Mouse (Mus musculus) hindbrain, embryonic 15.5 days (tissue): ENCODE results near the gene Ift20. TPM values are rescaled to one million over a fixed set of nuclear protein-coding genes. Genes with fewer than 3 reads are reported as not detected.
A peak's percentile ranks its signal among the peaks of the same experiment; 100 is the strongest.

Experiments used
- ATAC-seq: fragments of 200-750 bp; cut with Nextera tagmentation; 2 replicates; pipeline ENCODE4 v1.8.0; 2017; ENCODE audit warnings: low read depth, moderate number of reproducible peaks, moderate TSS enrichment; ENCODE audit not compliant: low FRiP score
- H3K27ac ChIP-seq: fragments of 300-500 bp; sonication (generic); replicated peaks from 2 replicates; pipeline ENCODE4 v1.5.1; 2015; ENCODE audit warnings: mild to moderate bottlenecking, inconsistent platforms
- H3K27me3 ChIP-seq: fragments of 300-500 bp; sonication (generic); 2 replicates; pipeline ENCODE4 v1.6.1; 2015; ENCODE audit warnings: control low read depth, inconsistent platforms
- H3K36me3 ChIP-seq: fragments of 300-500 bp; sonication (generic); 2 replicates; pipeline ENCODE4 v1.6.1; 2015; ENCODE audit warnings: control low read depth, inconsistent platforms
- H3K4me1 ChIP-seq: fragments of 300-500 bp; sonication (generic); replicated peaks from 2 replicates; pipeline ENCODE4 v1.6.1; 2015; ENCODE audit warnings: control low read depth, inconsistent platforms
- H3K4me2 ChIP-seq: fragments of 300-500 bp; sonication (generic); 2 replicates; pipeline ENCODE4 v1.6.1; 2015; ENCODE audit warnings: moderate library complexity, mild to moderate bottlenecking, inconsistent platforms
- H3K4me3 ChIP-seq: fragments of 300-500 bp; sonication (generic); 2 replicates; pipeline ENCODE4 v1.5.1; 2015; ENCODE audit warnings: mild to moderate bottlenecking, inconsistent platforms
- H3K9ac ChIP-seq: fragments of 300-500 bp; sonication (generic); 2 replicates; pipeline ENCODE4 v1.6.1; 2015; ENCODE audit warnings: inconsistent platforms
- H3K9me3 ChIP-seq: fragments of 300-500 bp; sonication (generic); 2 replicates; pipeline ENCODE4 v1.6.1; 2016; ENCODE audit warnings: control low read depth, inconsistent platforms
- WGBS: fragments of 180-500 bp; shearing (Covaris S2); methylation state at CpG from one replicate; pipeline ENCODE4 v1.1.7; 2015; 5-methylcytosine and 5-hydroxymethylcytosine counted together
- polyA plus RNA-seq: library from polyadenylated mRNA; unstranded; fragments of >200 nt; fragmentation: Nextera tagmentation; extraction: Ambion mirVana; gene quantifications from 2 replicates; pipeline ENCODE4 v1.2.1, GENCODE M21; 2015

The Ift20 gene
- polyA plus RNA-seq, 1 experiment from 2014 or later, result 121 TPM

- WGBS, result 19% methylated on average over 5 of the region's 5 CpGs
- Histone ChIP-seq H3K27me3 (no peaks in the 10 kb centered on the region), H3K9me3 (no peaks in the 10 kb centered on the region), H3K27ac (no peak overlapping the region), H3K4me3 (peak overlapping the region; percentile 78), H3K36me3 (peaks cover 4% of the 10 kb centered on the region; the same call in 1 of the 2 replicates), H3K4me2 (peak overlapping the region; percentile 87), H3K9ac (peak overlapping the region; percentile 60; the same call in 1 of the 2 replicates), H3K4me1 (peaks cover 22% of the 10 kb centered on the region)
- ATAC-seq, result no peak
Observed at GRCm38 (mm10) chr11:78549491-78549987, 13.4 kb downstream of the Ift20 start.

GRCm38 (mm10) chr11:78550168-78551058 is 14.3 kb downstream of the Ift20 start, which contains the start of gene Tmem97:
Gene Tmem97 (minus strand): TSS chr11:78550777.
- Histone ChIP-seq H3K27me3 (no peaks in the 10 kb centered on the region), H3K4me3 (peak within 1 kb of the TSS; percentile 78), H3K4me2 (peak within 1 kb of the TSS; percentile 87), H3K27ac (peak within 1 kb of the TSS; percentile 89), H3K36me3 (0 out of 2 replicates have a peak, but pooled peaks cover 4% of the 10 kb centered on the region), H3K9me3 (no peaks in the 10 kb centered on the region), H3K4me1 (peaks cover 22% of the 10 kb centered on the region), H3K9ac (peak within 1 kb of the TSS; percentile 60)
- ATAC-seq, result peak; percentile 100
- under 1% methylated on average over 60 of the region's 60 CpGs for WGBS

DNA sequence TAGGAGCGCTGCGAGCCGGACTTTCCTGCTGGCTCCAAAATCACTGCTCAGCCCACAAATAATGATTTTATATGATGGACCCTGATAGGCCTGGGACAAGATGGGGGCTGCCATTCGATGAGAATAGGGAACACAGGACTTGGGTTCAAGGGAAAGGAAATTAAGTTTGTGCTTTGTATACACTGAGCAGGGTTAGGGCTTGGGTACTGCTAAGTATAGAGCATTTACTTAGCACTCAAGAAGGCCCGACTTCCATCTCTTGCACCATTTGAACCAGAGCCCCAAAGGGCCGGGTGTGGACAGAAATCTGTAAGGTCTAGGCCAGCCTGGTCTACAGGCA is 14.9 kb downstream of the Ift20 start:
- H3K27me3 ChIP-seq, result no peaks in the 10 kb centered on the region
- H3K9ac ChIP-seq, result 0 out of 2 replicates have a peak overlapping the region, but pooled peaks have one; percentile 40
- 38% methylated on average over 6 of the region's 6 CpGs for WGBS
- ATAC-seq, result peak; percentile 49
- H3K36me3 ChIP-seq, result no peaks in the 10 kb centered on the region
- H3K4me3 ChIP-seq, result peak overlapping the region; percentile 78
- no peaks in the 10 kb centered on the region for H3K9me3 ChIP-seq
- peak overlapping the region; percentile 89 for H3K27ac ChIP-seq
- H3K4me1 ChIP-seq, result peaks cover 22% of the 10 kb centered on the region
- H3K4me2 ChIP-seq, result peak overlapping the region; percentile 87

DNA sequence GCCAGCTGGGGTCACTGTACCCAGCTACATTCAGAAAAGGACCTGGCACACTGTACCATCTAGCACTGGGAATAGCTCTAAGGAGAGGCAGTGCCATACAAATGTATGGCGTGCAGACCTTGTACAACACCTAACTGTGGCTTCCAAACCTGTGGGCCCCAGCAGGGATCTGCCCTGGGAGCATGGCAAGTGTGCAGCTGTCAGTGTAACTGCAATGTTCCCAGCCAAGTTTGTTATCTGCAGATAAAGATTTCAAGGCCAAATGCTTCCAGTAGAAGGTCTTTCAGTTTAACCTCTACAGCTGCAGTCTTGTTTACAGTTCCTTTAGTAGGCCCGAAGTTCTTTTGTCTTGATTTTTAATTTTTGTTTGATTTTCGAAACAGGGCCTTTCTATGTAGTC is 19.5 kb downstream of the Ift20 start:
- no peak for ATAC-seq
- Histone ChIP-seq H3K27me3 (no peaks in the 10 kb centered on the region), H3K4me2 (no peak overlapping the region), H3K36me3 (no peaks in the 10 kb centered on the region), H3K4me3 (no peak overlapping the region), H3K9ac (no peak overlapping the region), H3K27ac (no peak overlapping the region), H3K4me1 (0 out of 2 replicates have a peak, but pooled peaks cover 5% of the 10 kb centered on the region), H3K9me3 (no peaks in the 10 kb centered on the region)
- 83% methylated on average over 3 of the region's 3 CpGs for WGBS

DNA sequence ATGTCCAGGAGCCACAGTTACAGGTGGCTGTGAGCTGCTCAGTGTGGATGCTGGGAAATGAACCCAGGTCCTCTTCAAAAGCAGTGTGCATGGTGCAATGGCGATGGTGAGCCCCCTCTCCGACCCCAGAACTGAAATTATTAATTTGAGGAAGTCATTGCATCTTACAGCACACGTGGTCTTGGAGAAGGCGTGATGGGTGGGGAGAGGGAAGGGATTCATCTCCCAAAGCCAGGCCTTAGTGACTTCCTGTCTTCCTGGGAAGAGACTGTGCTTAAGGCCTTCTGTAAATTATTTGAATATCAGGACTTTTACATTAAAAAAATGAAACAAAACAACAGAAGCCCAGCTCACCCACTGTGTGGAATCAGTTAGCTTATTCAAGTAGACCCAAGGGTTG is 19.9 kb downstream of the Ift20 start:
- Histone ChIP-seq H3K9me3 (no peaks in the 10 kb centered on the region), H3K4me3 (no peak overlapping the region), H3K36me3 (no peaks in the 10 kb centered on the region), H3K9ac (no peak overlapping the region), H3K27ac (no peak overlapping the region), H3K4me2 (no peak overlapping the region), H3K4me1 (0 out of 2 replicates have a peak, but pooled peaks cover 2% of the 10 kb centered on the region), H3K27me3 (no peaks in the 10 kb centered on the region)
- WGBS, result 82% methylated on average over 4 of the region's 4 CpGs
- ATAC-seq, result no peak

- Histone ChIP-seq H3K36me3 (no peaks in the 10 kb centered on the region), H3K9ac (no peak overlapping the region), H3K27me3 (no peaks in the 10 kb centered on the region), H3K4me1 (no peaks in the 10 kb centered on the region), H3K4me3 (no peak overlapping the region), H3K9me3 (no peaks in the 10 kb centered on the region), H3K4me2 (no peak overlapping the region), H3K27ac (no peak overlapping the region)
- WGBS, result 64% methylated on average over 8 of the region's 8 CpGs
- no peak for ATAC-seq
Observed at GRCm38 (mm10) chr11:78557241-78557640, 21.1 kb downstream of the Ift20 start.

DNA sequence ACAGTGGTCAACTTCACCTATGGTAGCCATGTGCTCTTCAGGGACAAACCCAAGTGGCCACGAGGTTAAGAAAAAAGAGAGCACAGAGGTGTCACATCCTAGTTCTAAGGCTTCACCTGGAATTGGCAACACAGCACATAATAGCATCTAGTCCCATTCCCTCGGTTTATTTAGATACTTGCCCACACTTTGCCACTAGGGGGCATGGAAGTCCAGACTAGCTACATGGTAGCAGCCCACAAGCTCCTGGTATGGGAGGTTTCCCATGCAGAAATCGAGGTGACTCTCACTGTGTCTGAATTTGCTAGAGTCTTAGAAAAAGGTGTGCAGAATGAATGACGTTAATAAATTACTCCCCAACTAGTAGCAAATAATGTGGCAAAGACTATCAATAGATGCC is 24.3 kb downstream of the Ift20 start:
- Histone ChIP-seq H3K36me3 (no peaks in the 10 kb centered on the region), H3K27me3 (no peaks in the 10 kb centered on the region), H3K9me3 (no peaks in the 10 kb centered on the region), H3K4me2 (no peak overlapping the region), H3K9ac (no peak overlapping the region), H3K27ac (no peak overlapping the region), H3K4me3 (no peak overlapping the region), H3K4me1 (no peaks in the 10 kb centered on the region)
- ATAC-seq, result peak; percentile 77
- 16% methylated on average over 4 of the region's 4 CpGs for WGBS

DNA sequence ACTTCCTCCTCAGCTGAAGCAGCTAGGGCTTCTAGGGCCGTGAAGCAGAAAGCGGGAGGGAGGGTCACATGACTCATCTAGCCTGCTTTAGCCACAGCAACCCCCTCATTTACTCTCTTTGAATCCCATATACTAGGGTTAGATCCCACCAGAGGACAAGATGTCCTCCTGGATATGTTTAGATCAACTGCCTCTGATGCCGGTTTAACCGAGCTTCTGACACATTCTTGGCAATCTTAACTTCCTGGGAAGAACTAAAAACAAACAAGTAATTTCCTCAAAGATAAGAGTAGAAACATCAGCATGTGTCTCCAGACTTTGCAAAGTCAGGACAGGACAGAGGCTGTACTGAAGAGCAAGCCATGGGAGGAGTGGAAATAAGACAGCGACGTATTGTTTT is 30.6 kb downstream of the Ift20 start:
- H3K36me3 ChIP-seq, result peaks cover 17% of the 10 kb centered on the region; the same call in 1 of the 2 replicates
- H3K9ac ChIP-seq, result no peak overlapping the region
- H3K27ac ChIP-seq, result no peak overlapping the region
- no peak overlapping the region for H3K4me2 ChIP-seq
- no peak for ATAC-seq
- no peaks in the 10 kb centered on the region for H3K4me1 ChIP-seq
- no peaks in the 10 kb centered on the region for H3K9me3 ChIP-seq
- H3K4me3 ChIP-seq, result no peak overlapping the region
- no peaks in the 10 kb centered on the region for H3K27me3 ChIP-seq
- 82% methylated on average over 6 of the region's 6 CpGs for WGBS

DNA sequence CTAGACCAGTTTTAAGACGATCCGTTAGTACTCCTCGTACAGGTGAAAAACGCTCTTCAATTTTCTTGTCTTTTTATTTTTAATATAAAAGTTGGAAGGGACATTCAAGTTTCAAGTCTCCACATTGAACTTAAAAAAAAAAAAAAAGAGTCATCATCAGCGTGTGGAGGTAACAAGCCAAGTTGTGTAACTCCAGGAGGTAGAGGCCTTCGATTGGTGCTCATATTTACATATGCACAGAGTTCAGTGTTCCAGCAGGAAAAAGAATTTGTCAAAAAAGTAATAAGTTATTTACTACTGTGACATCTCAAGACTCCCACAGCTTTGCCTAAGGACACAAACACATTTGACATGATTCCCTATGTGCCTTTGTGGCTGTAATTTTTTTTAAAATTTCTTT is 31.5 kb downstream of the Ift20 start:
- no peaks in the 10 kb centered on the region for H3K4me1 ChIP-seq
- 94% methylated on average over 6 of the region's 6 CpGs for WGBS
- H3K4me2 ChIP-seq, result no peak overlapping the region
- no peak for ATAC-seq
- peaks cover 25% of the 10 kb centered on the region for H3K36me3 ChIP-seq
- no peaks in the 10 kb centered on the region for H3K9me3 ChIP-seq
- H3K27me3 ChIP-seq, result no peaks in the 10 kb centered on the region
- H3K27ac ChIP-seq, result no peak overlapping the region
- H3K9ac ChIP-seq, result no peak overlapping the region
- H3K4me3 ChIP-seq, result no peak overlapping the region

DNA sequence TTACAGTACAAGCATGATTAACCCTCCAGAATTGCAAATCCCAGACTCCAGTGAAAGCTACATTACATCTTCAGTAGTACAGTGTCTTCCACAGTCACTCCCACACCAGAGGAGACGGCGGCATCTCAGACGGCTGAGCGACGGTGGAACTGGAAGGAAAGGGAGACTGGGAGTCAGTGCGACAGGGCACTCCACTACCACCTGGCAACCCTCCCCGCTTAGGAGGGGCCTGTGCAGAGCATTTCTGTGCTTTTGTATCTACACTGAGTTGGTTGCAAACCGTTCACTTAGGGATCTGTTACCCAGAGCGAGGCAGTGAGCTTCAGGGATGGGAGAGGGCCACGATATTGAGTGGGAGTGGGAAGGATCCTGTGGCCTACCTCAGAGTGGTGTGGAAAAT is 32.7 kb downstream of the Ift20 start:
- 90% methylated on average over 10 of the region's 10 CpGs for WGBS
- Histone ChIP-seq H3K27ac (no peak overlapping the region), H3K36me3 (peaks cover 31% of the 10 kb centered on the region), H3K27me3 (no peaks in the 10 kb centered on the region), H3K9me3 (no peaks in the 10 kb centered on the region), H3K4me1 (no peaks in the 10 kb centered on the region), H3K9ac (no peak overlapping the region), H3K4me2 (no peak overlapping the region), H3K4me3 (no peak overlapping the region)
- no peak for ATAC-seq

DNA sequence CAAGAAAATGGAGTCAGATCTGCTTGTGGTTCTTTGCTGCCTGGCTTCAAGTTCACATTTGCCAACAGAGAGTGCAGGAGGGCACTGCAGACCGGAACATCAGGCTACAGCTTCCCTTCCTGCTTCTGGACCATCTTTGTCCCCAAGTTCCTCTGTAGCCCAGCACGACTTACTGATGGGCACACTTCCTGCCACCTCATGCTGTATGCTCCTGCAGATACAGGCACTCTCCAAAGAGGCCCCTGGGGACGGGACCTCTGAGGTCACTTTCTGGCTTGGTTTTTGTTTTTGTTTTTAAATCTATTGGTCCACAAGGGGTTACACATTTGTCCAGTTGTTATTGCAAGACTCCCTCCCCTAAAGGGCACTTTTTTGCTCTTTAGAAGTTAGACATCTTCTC is 33.6 kb downstream of the Ift20 start:
- Histone ChIP-seq H3K27me3 (no peaks in the 10 kb centered on the region), H3K4me1 (no peaks in the 10 kb centered on the region), H3K9me3 (no peaks in the 10 kb centered on the region), H3K36me3 (peaks cover 35% of the 10 kb centered on the region), H3K27ac (no peak overlapping the region), H3K4me3 (no peak overlapping the region), H3K4me2 (no peak overlapping the region), H3K9ac (no peak overlapping the region)
- ATAC-seq, result no peak
- 71% methylated on average over 3 of the region's 3 CpGs for WGBS

- Histone ChIP-seq H3K4me1 (no peaks in the 10 kb centered on the region), H3K9ac (no peak overlapping the region), H3K27me3 (no peaks in the 10 kb centered on the region), H3K4me2 (no peak overlapping the region), H3K36me3 (peaks cover 39% of the 10 kb centered on the region), H3K4me3 (no peak overlapping the region), H3K27ac (no peak overlapping the region), H3K9me3 (no peaks in the 10 kb centered on the region)
- ATAC-seq, result no peak
- 89% methylated on average over 8 of the region's 8 CpGs for WGBS
Observed at GRCm38 (mm10) chr11:78571441-78571840, 35.3 kb downstream of the Ift20 start.
